Mouse (Mus musculus) frontal cortex, postnatal 14 days (tissue): ENCODE measurements around the gene Anapc15.
A peak's percentile ranks its signal among the peaks of the same experiment; 100 is the strongest.
"Not testable (repeated sequence)": the region's sequence is repeated elsewhere in the genome, so short reads cannot be mapped to it uniquely, and the experiment has no call there.

Experiments used
- DNase-seq, 2 experiments: peaks; one replicate each; pipeline ENCODE4 v3.0.0; 2022; ENCODE audit warnings: low spot score in 2 of 2

Anapc15 gene

GRCm38 (mm10) chr7:101896104-101897066 lies 32.9 kb downstream of the Anapc15 start:
- DNase-seq: peak; percentile 96 to 97

GRCm38 (mm10) chr7:101900331-101901097 lies 37.0 kb downstream of the Anapc15 start:
- DNase-seq: no peak

GRCm38 (mm10) chr7:101901969-101902368 lies 38.5 kb downstream of the Anapc15 start:
- no peak for DNase-seq

- no peak for DNase-seq
Observed at GRCm38 (mm10) chr7:101902846-101903245, 39.3 kb downstream of the Anapc15 start.

- DNase-seq: peak; percentile 99 to 100
Observed at GRCm38 (mm10) chr7:101905561-101906286, 42.2 kb downstream of the Anapc15 start, which contains the start of gene Lamtor1. Gene Lamtor1 (plus strand): TSS chr7:101905904.

- DNase-seq: no peak
Observed at GRCm38 (mm10) chr7:101906287-101906681, 42.8 kb downstream of the Anapc15 start, which contains the start of gene Tomt. Gene Tomt (minus strand): TSS chr7:101906359.

GRCm38 (mm10) chr7:101906696-101907095 lies 43.2 kb downstream of the Anapc15 start:
- DNase-seq: no peak

GRCm38 (mm10) chr7:101908367-101908766 lies 44.9 kb downstream of the Anapc15 start:
- DNase-seq: no peak

- no peak for DNase-seq
Observed at GRCm38 (mm10) chr7:101910138-101910537, 46.6 kb downstream of the Anapc15 start.

- no peak for DNase-seq
Observed at GRCm38 (mm10) chr7:101911982-101912381, 48.5 kb downstream of the Anapc15 start.

GRCm38 (mm10) chr7:101918071-101918470 lies 54.6 kb downstream of the Anapc15 start:
- DNase-seq: peak in 1 of 2 experiments; percentile 59

- not testable (repeated sequence) for DNase-seq
Observed at GRCm38 (mm10) chr7:101925892-101926291, 62.4 kb downstream of the Anapc15 start.

- no peak for DNase-seq
Observed at GRCm38 (mm10) chr7:101928093-101928492, 64.6 kb downstream of the Anapc15 start.

- no peak for DNase-seq
Observed at GRCm38 (mm10) chr7:101932551-101932950, 69.0 kb downstream of the Anapc15 start.

- DNase-seq: peak in 1 of 2 experiments; percentile 17
Observed at GRCm38 (mm10) chr7:101933300-101933699, 69.8 kb downstream of the Anapc15 start.

GRCm38 (mm10) chr7:101933751-101934240 lies 70.3 kb downstream of the Anapc15 start, which contains the start of the genes Lrrc51 and Numa1:
Gene Lrrc51 (minus strand): TSS chr7:101933895.
Gene Numa1 (plus strand): TSS chr7:101934111.
- peak; percentile 91 to 93 for DNase-seq

- DNase-seq: no peak
Observed at GRCm38 (mm10) chr7:101935957-101936356, 72.4 kb downstream of the Anapc15 start.

- DNase-seq: no peak
Observed at GRCm38 (mm10) chr7:101936996-101937395, 73.5 kb downstream of the Anapc15 start.

- no peak for DNase-seq
Observed at GRCm38 (mm10) chr7:101937569-101937968, 74.1 kb downstream of the Anapc15 start.

GRCm38 (mm10) chr7:101938348-101938747 lies 74.8 kb downstream of the Anapc15 start:
- DNase-seq: no peak

GRCm38 (mm10) chr7:101939758-101940157 lies 76.2 kb downstream of the Anapc15 start:
- DNase-seq: no peak
